Mouse (Mus musculus) limb, embryonic 14.5 days (tissue): Measurements from ENCODE around the gene Rsf1. TPM values are rescaled to one million over a fixed set of nuclear protein-coding genes. Genes with fewer than 3 reads are reported as not detected.

Source experiments
- ATAC-seq: fragments of 200-750 bp; cut with Nextera tagmentation; 2 replicates; pipeline ENCODE4 v1.8.0; 2017; ENCODE audit warnings: low read depth, moderate number of reproducible peaks, moderate TSS enrichment; ENCODE audit not compliant: low FRiP score
- DNase-seq: peaks from one replicate; pipeline ENCODE4 v3.0.0-alpha.2; 2015; ENCODE audit warnings: low spot score
- H3K27ac ChIP-seq: fragments of 300-500 bp; sonication (generic); replicated peaks from 2 replicates; pipeline ENCODE4 v1.5.1; 2014; ENCODE audit warnings: low read depth, mild to moderate bottlenecking, low read length, moderate library complexity, mixed read lengths
- H3K27me3 ChIP-seq: fragments of 300-500 bp; sonication (generic); 2 replicates; pipeline ENCODE4 v1.6.1; 2014; ENCODE audit warnings: low read length, mixed read lengths; ENCODE audit not compliant: control insufficient read depth, insufficient read depth
- H3K36me3 ChIP-seq: fragments of 300-500 bp; sonication (generic); 2 replicates; pipeline ENCODE4 v1.6.1; 2014; ENCODE audit warnings: mild to moderate bottlenecking, low read length, moderate library complexity, mixed read lengths; ENCODE audit not compliant: control insufficient read depth, insufficient read depth
- H3K4me1 ChIP-seq: fragments of 300-500 bp; sonication (generic); 2 replicates; pipeline ENCODE4 v1.6.1; 2014; ENCODE audit warnings: antibody characterized with exemption, low read length, mixed read lengths; ENCODE audit not compliant: control insufficient read depth, insufficient read depth
- H3K4me2 ChIP-seq: fragments of 300-500 bp; sonication (generic); replicated peaks from 2 replicates; pipeline ENCODE4 v1.6.1; 2014; ENCODE audit warnings: low read depth, mild to moderate bottlenecking, low read length, moderate library complexity; ENCODE audit not compliant: severe bottlenecking
- H3K4me3 ChIP-seq: fragments of 300-500 bp; sonication (generic); replicated peaks from 2 replicates; pipeline ENCODE4 v1.5.1; 2014; ENCODE audit warnings: low read length
- H3K9ac ChIP-seq: fragments of 300-500 bp; sonication (generic); 2 replicates; pipeline ENCODE4 v1.6.1; 2014; ENCODE audit warnings: mild to moderate bottlenecking, low read depth, low read length, moderate library complexity; ENCODE audit not compliant: severe bottlenecking
- H3K9me3 ChIP-seq: fragments of 300-500 bp; sonication (generic); 2 replicates; pipeline ENCODE4 v1.6.1; 2016; ENCODE audit warnings: low read length; ENCODE audit not compliant: control insufficient read depth
- POLR2A ChIP-seq: fragments of 200-500 bp; IDR thresholded peaks from 2 replicates; pipeline ENCODE4 v1.8.0; 2012; ENCODE audit warnings: inconsistent platforms, mild to moderate bottlenecking, moderate library complexity, borderline replicate concordance; ENCODE audit not compliant: insufficient read depth, insufficient read length; ENCODE audit errors: extremely low read depth
- WGBS: fragments of 180-500 bp; shearing (Covaris S2); extraction: QIAGEN DNeasy Blood & Tissue Kit; methylation state at CpG from one replicate; pipeline ENCODE4 v1.1.7; 2014; 5-methylcytosine and 5-hydroxymethylcytosine counted together
- polyA plus RNA-seq, 2 experiments: library from polyadenylated mRNA; depleted of rRNA in 1 of 2; stranded (reverse) in 1 of 2; unstranded in 1 of 2; fragments of >200 nt; fragmentation: Nextera tagmentation in 1 of 2; extraction: Ambion mirVana in 1 of 2; gene quantifications; 2 replicates each; pipeline versions ENCODE4 v1.2.1 to v1.2.3; 2012 to 2014

Rsf1 gene
- polyA plus RNA-seq, 2 experiments: 12.2 to 19.8 TPM

GRCm38 (mm10) chr7:97709204-97709603, 129.5 kb downstream of the Rsf1 start:
- no peak for DNase-seq
- no peaks in the 10 kb centered on the region for H3K27me3 ChIP-seq
- 84% methylated on average over 3 of the region's 3 CpGs for WGBS
- H3K27ac ChIP-seq: no peak overlapping the region
- H3K9me3 ChIP-seq: no peaks in the 10 kb centered on the region
- no peak overlapping the region for H3K9ac ChIP-seq
- no peaks in the 10 kb centered on the region for H3K4me1 ChIP-seq
- H3K36me3 ChIP-seq: peaks cover 26% of the 10 kb centered on the region
- H3K4me2 ChIP-seq: no peak overlapping the region
- H3K4me3 ChIP-seq: no peak overlapping the region
- no peak for ATAC-seq
- no peak for TF ChIP-seq POLR2A

GRCm38 (mm10) chr7:97714651-97715050, 135.0 kb downstream of the Rsf1 start:
- peaks cover 71% of the 10 kb centered on the region for H3K36me3 ChIP-seq
- no peak for DNase-seq

DNA sequence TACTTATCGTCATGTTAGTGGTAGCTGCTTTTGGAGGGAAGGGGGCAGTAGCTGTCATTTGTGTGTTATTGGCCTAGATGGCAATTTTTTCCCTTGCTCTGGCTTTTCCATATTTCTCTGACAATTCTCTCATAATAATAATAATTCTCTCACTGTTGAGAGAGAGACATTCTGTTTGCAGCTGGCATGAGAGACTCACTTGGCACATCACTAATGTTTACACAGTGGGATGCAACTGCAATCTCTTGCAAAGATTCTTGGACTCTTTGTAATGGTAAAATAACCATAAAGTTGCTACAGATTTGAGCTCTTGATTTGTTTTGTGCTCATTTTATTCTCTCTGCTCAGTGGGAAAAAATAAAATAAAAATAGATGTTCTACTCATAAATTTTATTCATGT, 137.6 kb downstream of the Rsf1 start:
- H3K27ac ChIP-seq: no peak overlapping the region
- peaks cover 81% of the 10 kb centered on the region for H3K36me3 ChIP-seq
- no peaks in the 10 kb centered on the region for H3K4me1 ChIP-seq
- 91% methylated on average over 1 of the region's 1 CpGs for WGBS
- H3K4me3 ChIP-seq: no peak overlapping the region
- ATAC-seq (no peak), DNase-seq (no peak)
- H3K4me2 ChIP-seq: no peak overlapping the region
- H3K27me3 ChIP-seq: no peaks in the 10 kb centered on the region
- no peak overlapping the region for H3K9ac ChIP-seq
- no peaks in the 10 kb centered on the region for H3K9me3 ChIP-seq
- TF ChIP-seq POLR2A: no peak

More at GRCm38 (mm10) chr7:97714651-97715050, 135.0 kb downstream of the Rsf1 start:
- H3K9me3 ChIP-seq: no peaks in the 10 kb centered on the region
- 91% methylated on average over 5 of the region's 5 CpGs for WGBS
- TF ChIP-seq POLR2A: no peak
- no peaks in the 10 kb centered on the region for H3K27me3 ChIP-seq
- no peak overlapping the region for H3K4me3 ChIP-seq
- H3K27ac ChIP-seq: no peak overlapping the region
- H3K9ac ChIP-seq: no peak overlapping the region
- H3K4me2 ChIP-seq: no peak overlapping the region
- ATAC-seq: no peak
- H3K4me1 ChIP-seq: no peaks in the 10 kb centered on the region

DNA sequence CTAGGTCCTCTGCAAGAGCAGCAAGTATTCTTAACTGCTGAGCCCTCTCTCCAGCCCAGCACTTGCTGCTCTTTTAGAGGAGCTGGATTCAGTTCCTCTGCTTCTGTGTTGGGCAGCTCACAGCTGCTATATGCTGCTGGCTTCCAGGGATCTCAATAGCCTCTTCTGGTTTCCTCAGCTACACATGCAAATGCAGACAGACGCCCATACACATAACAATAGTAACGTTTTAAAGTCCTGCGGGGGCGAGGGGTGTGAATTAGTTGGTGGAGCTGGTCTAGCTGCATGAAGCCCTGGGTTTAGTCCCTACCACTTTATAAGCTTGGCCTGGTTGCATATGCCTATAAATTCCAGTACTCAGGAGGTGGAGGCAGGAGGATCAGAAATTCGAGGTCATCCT, 139.4 kb downstream of the Rsf1 start:
- WGBS: 85% methylated on average over 5 of the region's 5 CpGs
- H3K4me1 ChIP-seq: no peaks in the 10 kb centered on the region
- peaks cover 72% of the 10 kb centered on the region for H3K36me3 ChIP-seq
- no peak overlapping the region for H3K27ac ChIP-seq
- no peaks in the 10 kb centered on the region for H3K27me3 ChIP-seq
- ATAC-seq (no peak), DNase-seq (no peak)
- no peak overlapping the region for H3K9ac ChIP-seq
- TF ChIP-seq POLR2A: no peak
- H3K4me3 ChIP-seq: no peak overlapping the region
- H3K4me2 ChIP-seq: no peak overlapping the region
- no peaks in the 10 kb centered on the region for H3K9me3 ChIP-seq

DNA sequence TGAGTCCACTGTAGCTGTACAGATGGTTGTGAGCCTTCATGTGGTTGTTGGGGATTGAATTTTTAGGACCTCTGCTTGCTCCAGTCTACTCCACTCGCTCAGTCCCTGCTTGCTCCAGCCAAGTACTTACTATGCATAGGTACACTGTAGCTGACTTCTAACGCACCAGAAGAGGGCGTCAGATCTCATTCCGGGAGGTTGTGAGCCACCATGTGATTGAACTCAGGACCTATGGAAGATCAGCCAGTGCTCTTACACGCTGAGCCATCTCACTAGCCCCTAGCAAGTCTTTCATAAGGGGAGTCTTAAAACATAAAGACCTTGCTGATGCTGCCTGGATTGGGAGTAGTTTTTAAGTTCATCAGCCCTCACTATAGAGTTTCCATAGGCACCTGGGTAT, 140.4 kb downstream of the Rsf1 start:
- no peak for ATAC-seq
- DNase-seq: no peak
- H3K9me3 ChIP-seq: no peaks in the 10 kb centered on the region
- H3K4me1 ChIP-seq: no peaks in the 10 kb centered on the region
- 82% methylated on average over 5 of the region's 5 CpGs for WGBS
- no peaks in the 10 kb centered on the region for H3K27me3 ChIP-seq
- H3K9ac ChIP-seq: no peak overlapping the region
- TF ChIP-seq POLR2A: no peak
- peaks cover 68% of the 10 kb centered on the region for H3K36me3 ChIP-seq
- no peak overlapping the region for H3K4me2 ChIP-seq
- no peak overlapping the region for H3K27ac ChIP-seq
- no peak overlapping the region for H3K4me3 ChIP-seq
